In genomic region chr11:66932827-66933599, GRCm38 (mm10) we compare ENCODE assay signal across 34 mouse cellular contexts. TPM values are rescaled to one million over a fixed set of nuclear protein-coding genes. Genes with fewer than 3 reads are reported as not detected.
DNase-seq lines count a peak whose midpoint lies in the region; ATAC-seq and TF ChIP-seq lines count a peak whose summit lies in the region.
"Had no signal": no experiment of that assay in that cellular context is flagged by ENCODE, and none has a peak within 500 bp of the region (broad histone marks: within the 10 kb centered on the region; RNA-seq: fewer than 3 reads in every experiment).

No protein-coding gene starts in this region.

- H3K9ac ChIP-seq in kidney, embryonic 16.5 days (replicated peaks; ENCODE audit: low read length), result no peak overlapping the region
- H3K9ac ChIP-seq in ES-Bruce4 (ENCODE audit: low read depth, poor library complexity, severe bottlenecking), result no peak overlapping the region
- H3K9ac ChIP-seq: embryonic facial prominence, embryonic 12.5 days; embryonic facial prominence, embryonic 15.5 days; forebrain, embryonic 15.5 days; heart, embryonic 12.5 days; heart, embryonic 15.5 days; hindbrain, embryonic 13.5 days; intestine, embryonic 15.5 days had no signal

- WGBS in kidney, embryonic 16.5 days, result 80% methylated on average over 9 of the region's 9 CpGs

- peak; percentile 96 for TF ChIP-seq EP300 in ES-Bruce4 (IDR thresholded peaks at IDR 0.05; ENCODE audit: insufficient read depth, low read depth, low read length)

- peak; percentile 7 for DNase-seq in kidney, adult 9 months
- peak; percentile 92 for DNase-seq in R1 (ENCODE audit: low read depth, low spot score)
- peak; percentile 27 for DNase-seq in brain, embryonic 14.5 days (ENCODE audit: low read depth)
- DNase-seq in right cerebral cortex, adult 2 months (ENCODE audit: low spot score in 2 of 2), result no peak
- DNase-seq in left cerebral cortex, postnatal 10 days (ENCODE audit: extremely low spot score in 1 of 2, low spot score in 2 of 2), result no peak
- DNase-seq: adrenal gland, postnatal 10 days; adrenal gland, postnatal 36 days; B cell, adult 2 months; cerebellum, adult 11-12 months; cerebellum, adult 9-10 months; cerebellum, postnatal 25 days; gastrocnemius, adult 2 months; gastrocnemius, postnatal 14 days; heart, adult 18-20 months; heart, postnatal 10 days; heart, postnatal 36 days; kidney, adult 11 months had no signal

- H3K27ac ChIP-seq in kidney, embryonic 16.5 days (ENCODE audit: low read length), result no peak overlapping the region
- peak overlapping the region; percentile 76 for H3K27ac ChIP-seq in ES-Bruce4 (ENCODE audit: insufficient read depth, low read length)
- H3K27ac ChIP-seq: embryonic facial prominence, embryonic 12.5 days; embryonic facial prominence, embryonic 15.5 days; forebrain, embryonic 15.5 days; gastrocnemius, adult 2 months; heart, embryonic 15.5 days; hindbrain, embryonic 10.5 days; hindbrain, embryonic 13.5 days; intestine, embryonic 15.5 days had no signal

- no peak for ATAC-seq in kidney, embryonic 16.5 days (ENCODE audit: low FRiP score, low TSS enrichment)
- ATAC-seq: forebrain, embryonic 15.5 days; hindbrain, embryonic 16.5 days; intestine, embryonic 15.5 days had no signal

- no peaks in the 10 kb centered on the region for H3K27me3 ChIP-seq in kidney, embryonic 16.5 days (ENCODE audit: insufficient read depth, low read length)
- no peaks in the 10 kb centered on the region for H3K27me3 ChIP-seq in ES-Bruce4 (ENCODE audit: control insufficient read depth, insufficient read depth, low read length, poor library complexity, severe bottlenecking)
- H3K27me3 ChIP-seq: embryonic facial prominence, embryonic 12.5 days; embryonic facial prominence, embryonic 15.5 days; forebrain, embryonic 15.5 days; heart, embryonic 12.5 days; heart, embryonic 15.5 days; hindbrain, embryonic 13.5 days; intestine, embryonic 15.5 days had no signal

- no peak for TF ChIP-seq CTCF in ES-Bruce4 (IDR thresholded peaks at IDR 0.05; ENCODE audit: low read depth, low read length)
- TF ChIP-seq CTCF in brain, embryonic 14.5 days (IDR thresholded peaks at IDR 0.05; ENCODE audit: borderline replicate concordance, extremely low read depth, insufficient read depth, insufficient read length), result no peak

- intact Hi-C loops in left cerebral cortex, postnatal 10 days (cut with DNase I), result no loop called here

- H3K4me1 ChIP-seq in kidney, embryonic 16.5 days (ENCODE audit: insufficient read depth, low read length), result no peaks in the 10 kb centered on the region
- peaks cover 12% of the 10 kb centered on the region for H3K4me1 ChIP-seq in ES-Bruce4 (ENCODE audit: control insufficient read depth, insufficient read depth, low read length)
- H3K4me1 ChIP-seq: embryonic facial prominence, embryonic 12.5 days; embryonic facial prominence, embryonic 15.5 days; forebrain, embryonic 15.5 days; heart, embryonic 12.5 days; heart, embryonic 15.5 days; hindbrain, embryonic 10.5 days; hindbrain, embryonic 13.5 days; intestine, embryonic 15.5 days had no signal

- no peak overlapping the region for H3K4me2 ChIP-seq in kidney, embryonic 16.5 days (replicated peaks; ENCODE audit: low read depth, low read length)
- H3K4me2 ChIP-seq: embryonic facial prominence, embryonic 12.5 days; embryonic facial prominence, embryonic 15.5 days; forebrain, embryonic 15.5 days; heart, embryonic 12.5 days; heart, embryonic 15.5 days; hindbrain, embryonic 13.5 days; intestine, embryonic 15.5 days had no signal

- H3K4me3 ChIP-seq in kidney, embryonic 16.5 days (ENCODE audit: low read length), result no peak overlapping the region
- H3K4me3 ChIP-seq in ES-Bruce4 (ENCODE audit: low read depth, low read length), result no peak overlapping the region
- H3K4me3 ChIP-seq: embryonic facial prominence, embryonic 12.5 days; embryonic facial prominence, embryonic 15.5 days; forebrain, embryonic 15.5 days; gastrocnemius, adult 2 months; heart, embryonic 12.5 days; heart, embryonic 15.5 days; hindbrain, embryonic 10.5 days; hindbrain, embryonic 13.5 days; intestine, embryonic 15.5 days had no signal

- no peak for TF ChIP-seq POLR2A in ES-Bruce4 (IDR thresholded peaks at IDR 0.05; ENCODE audit: insufficient read depth, low read length)
- no peak for TF ChIP-seq POLR2A in brain, embryonic 14.5 days (IDR thresholded peaks at IDR 0.05; ENCODE audit: borderline replicate concordance, extremely low read depth, insufficient read depth, insufficient read length, poor library complexity, severe bottlenecking)

- H3K9me3 ChIP-seq in kidney, embryonic 16.5 days (ENCODE audit: low read length), result no peaks in the 10 kb centered on the region
- H3K9me3 ChIP-seq in ES-Bruce4 (replicated peaks; ENCODE audit: control insufficient read depth, insufficient read depth, low read length, poor library complexity, severe bottlenecking), result no peaks in the 10 kb centered on the region
- H3K9me3 ChIP-seq: embryonic facial prominence, embryonic 12.5 days; embryonic facial prominence, embryonic 15.5 days; forebrain, embryonic 15.5 days; heart, embryonic 12.5 days; heart, embryonic 15.5 days; hindbrain, embryonic 10.5 days; hindbrain, embryonic 13.5 days; intestine, embryonic 15.5 days had no signal

- H3K36me3 ChIP-seq in kidney, embryonic 16.5 days (ENCODE audit: insufficient read depth, low read length), result no peaks in the 10 kb centered on the region
- no peaks in the 10 kb centered on the region for H3K36me3 ChIP-seq in ES-Bruce4 (ENCODE audit: control insufficient read depth, insufficient read depth, low read length, poor library complexity, severe bottlenecking)
- H3K36me3 ChIP-seq: embryonic facial prominence, embryonic 12.5 days; embryonic facial prominence, embryonic 15.5 days; forebrain, embryonic 15.5 days; heart, embryonic 12.5 days; heart, embryonic 15.5 days; hindbrain, embryonic 10.5 days; hindbrain, embryonic 13.5 days; intestine, embryonic 15.5 days had no signal

RNA-seq across cellular contexts. Expression of gene Pirt, which starts 21.2 kb away (rescaled TPM):
- polyA plus RNA-seq in kidney, embryonic 16.5 days (2015; fragmentation: Nextera tagmentation; extraction: Ambion mirVana), result 0.54 and 0.80 TPM in 2 replicates
- polyA plus RNA-seq in ES-Bruce4 (2011; ENCODE audit: insufficient read depth, insufficient read length, low read depth, missing spikeins), result 0.21 and 0.33 TPM in 2 replicates
- 0.25 and 1.7 TPM in 2 replicates for polyA plus RNA-seq in brain, embryonic 14.5 days (2012; rRNA removed)
- total RNA-seq in left cerebral cortex, postnatal 10 days (2021), result under 1 TPM; 0.18 to 0.51 TPM
- total RNA-seq: CH12.LX; common myeloid progenitor, adult 5-6 weeks; MEL had no signal
- polyA plus RNA-seq: forebrain, embryonic 15.5 days had no signal

RNA-seq across cellular contexts. Expression of gene Tmem238l, which starts 23.4 kb away (rescaled TPM):
- polyA plus RNA-seq in kidney, embryonic 16.5 days (2015; fragmentation: Nextera tagmentation; extraction: Ambion mirVana), result 0.35 TPM in 1 of 2 replicates, not detected in the other
- not detected in 2 replicates for polyA plus RNA-seq in ES-Bruce4 (2011; ENCODE audit: insufficient read depth, insufficient read length, low read depth, missing spikeins)
- polyA plus RNA-seq in brain, embryonic 14.5 days (2012; rRNA removed), result 0.10 TPM in 1 of 2 replicates, not detected in the other
- not detected for total RNA-seq in left cerebral cortex, postnatal 10 days (2021)
- total RNA-seq: adrenal gland, adult 18-20 months; adrenal gland, postnatal 10 days; adrenal gland, postnatal 36 days; CH12.LX; common myeloid progenitor, adult 5-6 weeks; gastrocnemius, adult 2 months; gastrocnemius, postnatal 14 days; gastrocnemius, postnatal 4 days; heart, adult 18-20 months; heart, postnatal 36 days; MEL had no signal
- polyA plus RNA-seq: embryonic facial prominence, embryonic 12.5 days; forebrain, embryonic 11.5 days; forebrain, embryonic 15.5 days; heart, embryonic 12.5 days; hindbrain, embryonic 10.5 days; hindbrain, embryonic 13.5 days; hindbrain, embryonic 16.5 days had no signal

Comparison
In these comparisons a context has a peak if more than half of its experiments do, and no peak if none do; other contexts are left out.
1. DNase-seq: peak in kidney, adult 9 months (single experiment), R1 (single experiment) and brain, embryonic 14.5 days (single experiment); none in right cerebral cortex, adult 2 months (0 of 2) and left cerebral cortex, postnatal 10 days (0 of 2).